34 mouse cellular contexts compared by ENCODE assay signal in genomic region chr1:153985595-153985994, GRCm38 (mm10).
"Had no signal": no experiment of that assay in that cellular context is flagged by ENCODE, and none has a peak within 500 bp of the region (broad histone marks: within the 10 kb centered on the region; RNA-seq: fewer than 3 reads in every experiment).

No protein-coding gene starts in this region.

- ATAC-seq: hindbrain, embryonic 16.5 days; hindbrain, postnatal 0 days; inflammation-experienced regulatory T-cells, adult 6 months; intestine, embryonic 15.5 days; intestine, embryonic 16.5 days; intestine, postnatal 0 days had no signal

- H3K4me3 ChIP-seq: heart, embryonic 10.5 days; heart, embryonic 13.5 days; heart, embryonic 15.5 days; hindbrain, embryonic 10.5 days; hindbrain, embryonic 12.5 days; hindbrain, embryonic 13.5 days; hindbrain, embryonic 15.5 days; intestine, embryonic 15.5 days; kidney, embryonic 15.5 days; layer of hippocampus, adult 2 months had no signal

- H3K27ac ChIP-seq: heart, embryonic 10.5 days; heart, embryonic 13.5 days; heart, embryonic 15.5 days; hindbrain, embryonic 10.5 days; hindbrain, embryonic 12.5 days; hindbrain, embryonic 13.5 days; hindbrain, embryonic 14.5 days; hindbrain, embryonic 15.5 days; hindbrain, postnatal 0 days; intestine, embryonic 15.5 days; kidney, embryonic 15.5 days; kidney, postnatal 0 days; layer of hippocampus, adult 2 months had no signal

- H3K9me3 ChIP-seq: heart, embryonic 10.5 days; heart, embryonic 13.5 days; hindbrain, embryonic 10.5 days; hindbrain, embryonic 12.5 days; hindbrain, embryonic 13.5 days; hindbrain, embryonic 15.5 days; intestine, embryonic 15.5 days; kidney, embryonic 15.5 days had no signal

- H3K27me3 ChIP-seq: heart, embryonic 13.5 days; heart, embryonic 15.5 days; hindbrain, embryonic 15.5 days; intestine, embryonic 15.5 days; kidney, embryonic 15.5 days had no signal

- H3K4me1 ChIP-seq: hindbrain, embryonic 10.5 days; hindbrain, embryonic 15.5 days had no signal

- H3K9ac ChIP-seq: heart, embryonic 13.5 days; heart, embryonic 15.5 days; hindbrain, embryonic 12.5 days; hindbrain, embryonic 13.5 days; hindbrain, embryonic 14.5 days; hindbrain, embryonic 15.5 days; intestine, embryonic 15.5 days; kidney, embryonic 15.5 days had no signal

- H3K36me3 ChIP-seq: heart, embryonic 10.5 days; heart, embryonic 13.5 days; heart, embryonic 15.5 days; hindbrain, embryonic 10.5 days; hindbrain, embryonic 12.5 days; hindbrain, embryonic 13.5 days; hindbrain, embryonic 15.5 days; intestine, embryonic 15.5 days; kidney, embryonic 15.5 days had no signal

- H3K4me2 ChIP-seq: heart, embryonic 11.5 days; heart, embryonic 13.5 days; heart, embryonic 15.5 days; hindbrain, embryonic 12.5 days; hindbrain, embryonic 13.5 days; hindbrain, embryonic 14.5 days; hindbrain, embryonic 15.5 days; intestine, embryonic 15.5 days; kidney, embryonic 15.5 days had no signal

- DNase-seq: heart, postnatal 10 days; heart, postnatal 14 days; heart, postnatal 36 days; heart, postnatal 4 days; kidney, adult 11 months; kidney, adult 18-20 months; kidney, adult 2 months; kidney, adult 8-10 months; kidney, adult 9 months; kidney, postnatal 10 days; kidney, postnatal 14 days; kidney, postnatal 25 days; kidney, postnatal 36 days; kidney, postnatal 4 days; layer of hippocampus, adult 9-11 months; layer of hippocampus, postnatal 36 days had no signal
